Mouse (Mus musculus): Measurements from ENCODE around the gene Gnpnat1.
"Not testable (repeated sequence)": the region's sequence is repeated elsewhere in the genome, so short reads cannot be mapped to it uniquely, and the experiment has no call there.

The Gnpnat1 gene

GRCm38 (mm10) chr14:45404813-45405212, at the start of gene Gnpnat1:
Gnpnat1 (minus strand) TSS chr14:45404913.
- DNase-seq (ENCODE audit: low spot score) = not testable (repeated sequence)

- peak; percentile 38 for DNase-seq (ENCODE audit: low spot score)
These were observed 49.0 kb upstream of the Gnpnat1 start for GRCm38 (mm10) chr14:45453538-45454233.

GRCm38 (mm10) chr14:45452861-45453512, 48.3 kb upstream of the Gnpnat1 start:
- DNase-seq (ENCODE audit: low spot score) = peak; percentile 86

GRCm38 (mm10) chr14:45452148-45452547, 47.4 kb upstream of the Gnpnat1 start:
- DNase-seq (ENCODE audit: low spot score) = peak; percentile 43

GRCm38 (mm10) chr14:45451090-45451489, 46.4 kb upstream of the Gnpnat1 start:
- peak; percentile 85 for DNase-seq (ENCODE audit: low spot score)

GRCm38 (mm10) chr14:45446777-45447176, 42.1 kb upstream of the Gnpnat1 start:
- DNase-seq (ENCODE audit: low spot score) = no peak

- no peak for DNase-seq (ENCODE audit: low spot score)
These were observed 40.7 kb upstream of the Gnpnat1 start for GRCm38 (mm10) chr14:45445445-45445844.

GRCm38 (mm10) chr14:45444870-45445269, 40.2 kb upstream of the Gnpnat1 start:
- DNase-seq (ENCODE audit: low spot score) = no peak

- DNase-seq (ENCODE audit: low spot score) = no peak
These were observed 38.3 kb upstream of the Gnpnat1 start for GRCm38 (mm10) chr14:45442781-45443560.

GRCm38 (mm10) chr14:45441291-45441690, 36.6 kb upstream of the Gnpnat1 start:
- DNase-seq (ENCODE audit: low spot score) = no peak

- DNase-seq (ENCODE audit: low spot score) = no peak
These were observed 34.7 kb upstream of the Gnpnat1 start for GRCm38 (mm10) chr14:45439387-45439786.

- no peak for DNase-seq (ENCODE audit: low spot score)
These were observed 34.2 kb upstream of the Gnpnat1 start for GRCm38 (mm10) chr14:45438931-45439275.

GRCm38 (mm10) chr14:45438250-45438930, 33.7 kb upstream of the Gnpnat1 start:
- DNase-seq (ENCODE audit: low spot score) = peak; percentile 62

GRCm38 (mm10) chr14:45434220-45434619, 29.5 kb upstream of the Gnpnat1 start:
- no peak for DNase-seq (ENCODE audit: low spot score)

GRCm38 (mm10) chr14:45432003-45432402, 27.3 kb upstream of the Gnpnat1 start:
- no peak for DNase-seq (ENCODE audit: low spot score)

- DNase-seq (ENCODE audit: low spot score) = peak; percentile 71
These were observed 25.5 kb upstream of the Gnpnat1 start for GRCm38 (mm10) chr14:45430066-45430842.

GRCm38 (mm10) chr14:45423220-45423619, 18.5 kb upstream of the Gnpnat1 start:
- DNase-seq (ENCODE audit: low spot score) = peak; percentile 30

GRCm38 (mm10) chr14:45422371-45422770, 17.7 kb upstream of the Gnpnat1 start:
- no peak for DNase-seq (ENCODE audit: low spot score)

GRCm38 (mm10) chr14:45419323-45419722, 14.6 kb upstream of the Gnpnat1 start:
- DNase-seq (ENCODE audit: low spot score) = no peak

- DNase-seq (ENCODE audit: low spot score) = no peak
These were observed 13.8 kb upstream of the Gnpnat1 start for GRCm38 (mm10) chr14:45418553-45418952.

GRCm38 (mm10) chr14:45416265-45416664, 11.6 kb upstream of the Gnpnat1 start:
- DNase-seq (ENCODE audit: low spot score) = no peak

GRCm38 (mm10) chr14:45403651-45404050, 1.1 kb downstream of the Gnpnat1 start:
- no peak for DNase-seq (ENCODE audit: low spot score)
